Mouse (Mus musculus): ENCODE measurements around the gene Lsm3. TPM values are rescaled to one million over a fixed set of nuclear protein-coding genes. Genes with fewer than 3 reads are reported as not detected.

Lsm3 gene
- total and polyA plus RNA-seq, 2 experiments from 2014 or later, result 53.1 to 188 TPM

DNA sequence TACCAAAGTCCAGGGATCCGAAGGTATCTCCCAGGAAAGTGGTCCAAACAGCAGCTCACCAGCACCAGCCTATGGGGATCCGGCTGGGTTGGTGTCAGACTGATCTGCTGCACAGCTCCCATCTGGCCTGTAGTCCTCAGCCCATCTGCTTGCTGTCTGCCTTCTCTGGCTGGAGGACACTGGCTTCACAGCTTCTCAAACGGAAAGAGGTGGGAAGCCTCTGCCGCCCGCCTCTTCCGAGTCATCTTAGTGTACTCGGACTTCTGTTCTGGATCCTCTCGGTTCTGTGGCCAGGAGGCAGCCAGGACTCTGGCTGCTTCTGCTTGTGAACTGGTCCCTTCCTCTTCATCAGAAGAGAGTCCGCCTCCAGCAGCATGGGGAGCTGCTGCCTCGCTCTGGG, 25.9 kb upstream of the Lsm3 start:
- no peaks in the 10 kb centered on the region for H3K4me1 ChIP-seq (ENCODE audit: insufficient read depth)
- H3K27me3 ChIP-seq (ENCODE audit: insufficient read depth, low read length), result no peaks in the 10 kb centered on the region
- no peak overlapping the region for H3K9ac ChIP-seq
- ATAC-seq (0 out of 2 replicates have a peak, but pooled peaks have one; percentile 25), DNase-seq (no peak)
- H3K9me3 ChIP-seq (ENCODE audit: low read length), result no peaks in the 10 kb centered on the region
- peaks cover 78% of the 10 kb centered on the region for H3K36me3 ChIP-seq (ENCODE audit: insufficient read depth)
- H3K4me3 ChIP-seq (ENCODE audit: low read depth, low read length), result no peak overlapping the region
- H3K4me2 ChIP-seq (ENCODE audit: low read depth), result no peak overlapping the region
- no peak for TF ChIP-seq CTCF (IDR thresholded peaks at IDR 0.05; ENCODE audit: low read depth)
- no peak overlapping the region for H3K27ac ChIP-seq (ENCODE audit: low read depth, low read length)
- 79% methylated on average over 10 of the region's 10 CpGs for WGBS

DNA sequence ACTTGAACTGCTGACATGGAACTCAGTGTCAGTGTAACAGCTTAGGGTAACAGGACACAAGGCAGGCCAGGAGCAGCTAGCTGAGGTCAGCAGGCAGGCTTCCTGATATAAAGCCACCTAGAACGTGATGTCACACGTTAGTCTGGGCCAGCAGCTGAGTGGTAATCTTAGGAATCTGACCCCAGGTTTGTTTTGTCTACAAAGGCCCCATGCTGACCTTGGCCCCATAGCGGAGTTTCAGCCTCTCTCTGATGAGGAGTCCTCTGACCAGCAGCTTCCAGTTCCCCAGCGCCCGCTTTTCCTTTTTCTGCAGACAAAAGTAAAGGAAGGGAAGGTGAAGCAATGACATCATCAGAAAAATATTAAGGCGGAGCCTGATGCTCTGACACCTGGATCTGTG, 24.7 kb upstream of the Lsm3 start:
- Histone ChIP-seq H3K4me3 (ENCODE audit: low read depth, low read length) (no peak overlapping the region), H3K27ac (ENCODE audit: low read depth, low read length) (no peak overlapping the region), H3K4me2 (ENCODE audit: low read depth) (no peak overlapping the region), H3K36me3 (ENCODE audit: insufficient read depth) (peaks cover 77% of the 10 kb centered on the region), H3K4me1 (ENCODE audit: insufficient read depth) (no peaks in the 10 kb centered on the region), H3K27me3 (ENCODE audit: insufficient read depth, low read length) (no peaks in the 10 kb centered on the region), H3K9ac (no peak overlapping the region), H3K9me3 (ENCODE audit: low read length) (no peaks in the 10 kb centered on the region)
- no peak for ATAC-seq
- no peak for DNase-seq
- WGBS, result 80% methylated on average over 6 of the region's 6 CpGs
- no peak for TF ChIP-seq CTCF (IDR thresholded peaks at IDR 0.05; ENCODE audit: low read depth)

DNA sequence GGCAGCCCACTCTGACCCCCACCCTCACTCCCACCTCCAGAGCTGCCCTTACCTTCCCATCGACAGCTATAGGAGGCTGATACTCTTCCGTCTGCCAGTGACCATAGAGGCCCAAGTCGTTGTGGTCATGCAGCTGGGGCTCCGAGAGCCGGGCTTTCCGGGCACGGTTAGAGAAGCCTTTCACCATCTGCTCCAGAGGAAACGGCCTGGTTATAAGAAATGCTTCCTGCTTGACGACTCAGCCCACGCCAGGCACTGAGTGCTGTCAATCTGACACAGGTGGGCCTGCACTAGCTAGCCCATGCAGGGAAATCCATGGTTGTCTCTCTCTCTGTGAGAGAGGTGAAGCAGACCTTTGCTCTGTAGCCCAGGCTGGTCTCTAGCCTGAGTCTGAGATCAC, 22.7 kb upstream of the Lsm3 start:
- peaks cover 76% of the 10 kb centered on the region for H3K36me3 ChIP-seq (ENCODE audit: insufficient read depth)
- 89% methylated on average over 10 of the region's 10 CpGs for WGBS
- H3K27ac ChIP-seq (ENCODE audit: low read depth, low read length), result no peak overlapping the region
- ATAC-seq (no peak), DNase-seq (no peak)
- no peak for TF ChIP-seq CTCF (IDR thresholded peaks at IDR 0.05; ENCODE audit: low read depth)
- H3K9me3 ChIP-seq (ENCODE audit: low read length), result no peaks in the 10 kb centered on the region
- H3K4me1 ChIP-seq (ENCODE audit: insufficient read depth), result no peaks in the 10 kb centered on the region
- H3K4me3 ChIP-seq (ENCODE audit: low read depth, low read length), result no peak overlapping the region
- H3K4me2 ChIP-seq (ENCODE audit: low read depth), result no peak overlapping the region
- H3K9ac ChIP-seq, result no peak overlapping the region
- no peaks in the 10 kb centered on the region for H3K27me3 ChIP-seq (ENCODE audit: insufficient read depth, low read length)

DNA sequence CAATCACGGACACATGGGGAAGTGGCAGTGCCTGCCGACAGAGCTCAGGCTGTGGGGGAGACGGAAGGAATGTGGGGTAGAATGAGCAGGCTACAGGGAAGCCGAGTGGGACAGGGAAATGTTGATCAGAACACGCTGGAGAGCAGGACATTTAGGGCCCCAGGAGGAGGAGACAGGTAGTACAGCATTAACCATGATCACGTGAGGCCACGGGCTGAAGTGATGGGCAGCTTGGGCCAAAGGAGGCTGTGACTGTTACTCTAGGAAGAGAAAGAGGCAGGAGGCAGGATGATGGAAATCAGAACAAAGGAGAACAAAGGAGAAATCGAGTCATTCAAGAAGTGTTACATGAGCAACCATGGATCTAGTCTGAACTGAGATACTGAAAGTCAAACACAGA, 21.2 kb upstream of the Lsm3 start:
- H3K4me3 ChIP-seq (ENCODE audit: low read depth, low read length), result no peak overlapping the region
- 91% methylated on average over 8 of the region's 8 CpGs for WGBS

DNA sequence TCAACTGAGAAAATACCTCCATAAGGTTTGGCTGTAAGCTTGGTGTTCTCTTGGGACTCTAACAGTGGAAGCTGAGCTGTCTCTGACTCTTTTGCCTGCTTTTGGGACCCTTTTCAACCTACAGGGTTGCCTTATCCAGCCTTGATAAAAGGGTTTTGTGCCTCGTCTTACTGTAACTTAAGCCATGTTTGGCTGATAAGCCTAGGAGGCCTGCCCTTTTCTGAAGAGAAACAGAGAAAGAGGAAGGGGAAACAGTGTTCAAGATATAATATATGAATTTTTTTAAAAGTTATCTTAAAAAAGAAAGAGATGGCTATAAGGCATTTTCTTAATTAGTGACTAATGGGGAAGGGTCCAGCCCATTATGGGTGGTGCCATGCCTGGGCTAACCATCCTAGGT, 12.4 kb upstream of the Lsm3 start:
- WGBS, result 100% methylated on average over 1 of the region's 1 CpGs
- Histone ChIP-seq H3K4me2 (ENCODE audit: low read depth) (no peak overlapping the region), H3K27ac (ENCODE audit: low read depth, low read length) (no peak overlapping the region), H3K4me3 (ENCODE audit: low read depth, low read length) (no peak overlapping the region), H3K27me3 (ENCODE audit: insufficient read depth, low read length) (no peaks in the 10 kb centered on the region), H3K9me3 (ENCODE audit: low read length) (no peaks in the 10 kb centered on the region), H3K4me1 (ENCODE audit: insufficient read depth) (no peaks in the 10 kb centered on the region), H3K36me3 (ENCODE audit: insufficient read depth) (peaks cover 97% of the 10 kb centered on the region), H3K9ac (no peak overlapping the region)
- no peak for TF ChIP-seq CTCF (IDR thresholded peaks at IDR 0.05; ENCODE audit: low read depth)
- ATAC-seq, result no peak
- DNase-seq, result no peak

More for the DNA sequence above, 21.2 kb upstream of the Lsm3 start:
- Histone ChIP-seq H3K9ac (no peak overlapping the region), H3K27ac (ENCODE audit: low read depth, low read length) (no peak overlapping the region), H3K4me2 (ENCODE audit: low read depth) (no peak overlapping the region), H3K9me3 (ENCODE audit: low read length) (no peaks in the 10 kb centered on the region), H3K4me1 (ENCODE audit: insufficient read depth) (no peaks in the 10 kb centered on the region), H3K27me3 (ENCODE audit: insufficient read depth, low read length) (no peaks in the 10 kb centered on the region), H3K36me3 (ENCODE audit: insufficient read depth) (peaks cover 88% of the 10 kb centered on the region)
- no peak for DNase-seq
- no peak for TF ChIP-seq CTCF (IDR thresholded peaks at IDR 0.05; ENCODE audit: low read depth)
- ATAC-seq, result no peak

DNA sequence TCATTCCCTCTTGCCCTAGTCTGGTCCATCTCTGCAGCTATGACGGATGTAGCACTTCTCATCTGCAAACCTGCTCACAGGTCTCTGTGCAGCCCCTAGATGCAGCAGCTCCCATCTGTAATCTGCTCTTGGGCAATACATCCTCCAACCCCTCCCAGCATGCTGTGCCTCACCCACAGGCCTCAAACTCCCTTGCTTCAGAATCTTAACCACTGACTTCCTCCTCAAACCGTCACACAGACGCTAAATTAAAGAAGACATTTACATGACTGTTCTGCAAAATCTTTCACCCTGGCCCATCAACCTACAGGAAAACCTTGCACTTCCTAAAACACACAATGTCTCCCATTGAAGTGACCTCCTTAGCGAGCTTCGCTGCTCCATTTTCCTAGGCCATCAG, 9.7 kb upstream of the Lsm3 start:
- Histone ChIP-seq H3K9ac (no peak overlapping the region), H3K27me3 (ENCODE audit: insufficient read depth, low read length) (no peaks in the 10 kb centered on the region), H3K9me3 (ENCODE audit: low read length) (no peaks in the 10 kb centered on the region), H3K4me3 (ENCODE audit: low read depth, low read length) (no peak overlapping the region), H3K36me3 (ENCODE audit: insufficient read depth) (peaks cover 75% of the 10 kb centered on the region), H3K4me2 (ENCODE audit: low read depth) (no peak overlapping the region), H3K27ac (ENCODE audit: low read depth, low read length) (no peak overlapping the region), H3K4me1 (ENCODE audit: insufficient read depth) (no peaks in the 10 kb centered on the region)
- ATAC-seq (no peak), DNase-seq (no peak)
- no peak for TF ChIP-seq CTCF (IDR thresholded peaks at IDR 0.05; ENCODE audit: low read depth)
- WGBS, result 94% methylated on average over 5 of the region's 5 CpGs

DNA sequence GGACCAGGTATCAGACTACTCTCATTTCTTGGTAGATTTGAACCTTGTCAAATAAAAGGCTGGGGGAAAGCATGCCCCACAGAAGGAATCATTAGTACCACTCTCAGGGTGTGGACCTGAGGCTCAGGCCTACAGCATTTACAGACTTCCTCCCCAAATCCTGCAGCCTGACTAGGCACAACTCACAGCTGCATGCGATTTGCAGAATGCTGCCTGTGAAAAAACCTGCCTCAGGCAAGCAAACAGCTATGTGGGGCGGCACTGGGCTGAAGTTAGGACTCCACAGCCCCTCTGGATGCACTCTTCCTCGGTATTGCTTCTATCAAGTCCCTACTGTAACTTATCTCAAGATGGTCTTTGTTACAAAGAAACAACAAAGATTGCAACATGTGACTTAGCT, 7.7 kb upstream of the Lsm3 start:
- Histone ChIP-seq H3K4me2 (ENCODE audit: low read depth) (no peak overlapping the region), H3K9me3 (ENCODE audit: low read length) (no peaks in the 10 kb centered on the region), H3K27ac (ENCODE audit: low read depth, low read length) (no peak overlapping the region), H3K27me3 (ENCODE audit: insufficient read depth, low read length) (no peaks in the 10 kb centered on the region), H3K4me3 (ENCODE audit: low read depth, low read length) (no peak overlapping the region), H3K36me3 (ENCODE audit: insufficient read depth) (peaks cover 61% of the 10 kb centered on the region), H3K9ac (no peak overlapping the region), H3K4me1 (ENCODE audit: insufficient read depth) (no peaks in the 10 kb centered on the region)
- WGBS, result 93% methylated on average over 3 of the region's 3 CpGs
- DNase-seq (no peak), ATAC-seq (no peak)
- no peak for TF ChIP-seq CTCF (IDR thresholded peaks at IDR 0.05; ENCODE audit: low read depth)

DNA sequence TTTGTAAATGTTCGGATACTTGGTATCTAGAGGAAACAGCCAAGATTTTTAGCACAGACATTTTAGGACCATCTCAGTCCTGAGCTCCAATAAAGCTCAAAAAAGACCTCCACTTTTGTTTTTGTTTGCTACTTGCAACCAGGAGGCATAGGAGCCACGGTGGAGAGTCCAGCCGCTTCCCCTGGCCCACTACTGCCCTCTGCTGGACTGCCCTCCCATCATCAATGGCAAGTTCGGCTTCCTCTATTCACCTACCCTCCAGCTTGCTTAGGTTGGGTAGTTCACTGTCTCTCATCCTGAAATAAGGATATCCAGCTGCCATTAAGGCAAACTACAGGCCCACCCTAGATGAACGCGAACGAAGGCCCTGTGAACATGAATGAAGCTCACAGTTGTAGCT, 6.4 kb upstream of the Lsm3 start:
- H3K27ac ChIP-seq (ENCODE audit: low read depth, low read length), result no peak overlapping the region
- ATAC-seq, result no peak
- 0 out of 2 replicates have a peak, but pooled peaks cover 1% of the 10 kb centered on the region for H3K4me1 ChIP-seq (ENCODE audit: insufficient read depth)
- H3K27me3 ChIP-seq (ENCODE audit: insufficient read depth, low read length), result no peaks in the 10 kb centered on the region
- no peak overlapping the region for H3K4me2 ChIP-seq (ENCODE audit: low read depth)
- 44% methylated on average over 7 of the region's 7 CpGs for WGBS
- DNase-seq, result peak; percentile 33
- no peak overlapping the region for H3K4me3 ChIP-seq (ENCODE audit: low read depth, low read length)
- TF ChIP-seq CTCF (IDR thresholded peaks at IDR 0.05; ENCODE audit: low read depth), result peak; percentile 78
- H3K9ac ChIP-seq, result no peak overlapping the region
- peaks cover 48% of the 10 kb centered on the region for H3K36me3 ChIP-seq (ENCODE audit: insufficient read depth)
- H3K9me3 ChIP-seq (ENCODE audit: low read length), result no peaks in the 10 kb centered on the region
